Mouse (Mus musculus): Measurements from ENCODE around the gene Tec. TPM values are rescaled to one million over a fixed set of nuclear protein-coding genes. Genes with fewer than 3 reads are reported as not detected.
A peak's percentile ranks its signal among the peaks of the same experiment; 100 is the strongest.

Gene Tec
- polyA plus RNA-seq, 1 experiment from 2014 or later = 5.2 TPM

DNA sequence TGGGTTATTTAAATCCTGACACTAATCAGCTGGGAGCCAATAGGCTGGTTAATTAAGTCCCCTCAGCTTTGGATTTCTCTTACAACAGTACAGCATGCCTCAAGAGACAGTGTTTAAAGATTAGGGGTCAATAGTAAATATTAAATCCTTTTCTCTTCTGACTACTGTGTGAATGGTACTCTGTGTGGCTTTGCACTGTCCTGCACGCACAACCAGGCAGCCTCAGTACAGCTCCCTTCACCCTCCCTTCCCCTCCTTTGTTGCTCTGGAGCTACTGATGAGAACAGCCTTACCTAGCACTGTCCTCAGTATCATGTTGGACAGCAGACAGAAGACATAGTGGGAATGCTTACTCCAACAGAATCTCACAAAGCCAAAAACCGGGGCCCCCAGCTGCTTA lies 58.8 kb downstream of the Tec start:
- 79% methylated on average over 2 of the region's 2 CpGs for WGBS
- Histone ChIP-seq H3K36me3 (ENCODE audit: control insufficient read depth, insufficient read depth, low read length) (no peaks in the 10 kb centered on the region), H3K27me3 (ENCODE audit: control insufficient read depth, insufficient read depth, low read length) (no peaks in the 10 kb centered on the region), H3K27ac (ENCODE audit: low read length) (no peak overlapping the region), H3K4me3 (ENCODE audit: low read depth, low read length) (no peak overlapping the region), H3K4me1 (ENCODE audit: control insufficient read depth, insufficient read depth, low read length) (no peaks in the 10 kb centered on the region), H3K9ac (replicated peaks; ENCODE audit: low read depth, low read length) (no peak overlapping the region), H3K9me3 (ENCODE audit: control insufficient read depth, low read depth, low read length) (no peaks in the 10 kb centered on the region), H3K4me2 (replicated peaks; ENCODE audit: low read depth, low read length) (no peak overlapping the region)
- ATAC-seq (ENCODE audit: insufficient number of reproducible peaks, insufficient read depth, low FRiP score, low read depth) = no peak

DNA sequence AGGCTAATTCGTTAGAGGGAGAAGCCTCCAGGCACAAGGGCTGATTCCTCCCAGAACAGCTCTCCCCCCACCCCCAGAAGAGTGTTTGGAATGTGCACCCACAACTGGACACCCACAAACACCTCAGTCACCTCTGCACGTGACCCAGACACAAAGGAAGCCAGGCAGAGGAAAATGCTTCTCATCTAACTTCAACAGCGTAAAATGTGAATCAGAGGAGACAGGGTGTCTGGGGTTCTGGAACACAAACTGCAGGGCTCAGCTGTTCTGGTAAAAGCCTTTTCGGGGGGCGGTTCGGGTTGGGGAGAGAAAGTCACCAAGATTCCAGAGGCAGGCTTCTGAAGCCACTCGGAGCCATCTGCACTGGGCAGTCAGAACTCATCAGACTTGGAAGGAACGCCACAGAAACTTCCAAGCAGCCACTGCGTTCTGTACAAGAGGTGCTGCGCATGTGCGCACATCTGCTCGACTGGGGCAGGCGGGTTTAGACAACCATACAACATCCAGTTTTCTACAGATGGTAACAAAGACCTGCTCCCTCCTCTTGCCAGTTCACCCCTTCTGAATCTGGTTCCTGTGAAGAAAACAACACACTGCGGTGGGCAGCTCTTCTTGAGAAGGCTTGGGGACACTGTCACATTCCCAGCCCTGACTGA lies 59.7 kb downstream of the Tec start:
- Histone ChIP-seq H3K27me3 (ENCODE audit: control insufficient read depth, insufficient read depth, low read length) (no peaks in the 10 kb centered on the region), H3K4me1 (ENCODE audit: control insufficient read depth, insufficient read depth, low read length) (no peaks in the 10 kb centered on the region), H3K9me3 (ENCODE audit: control insufficient read depth, low read depth, low read length) (no peaks in the 10 kb centered on the region), H3K36me3 (ENCODE audit: control insufficient read depth, insufficient read depth, low read length) (no peaks in the 10 kb centered on the region), H3K4me2 (replicated peaks; ENCODE audit: low read depth, low read length) (no peak overlapping the region), H3K4me3 (ENCODE audit: low read depth, low read length) (no peak overlapping the region), H3K9ac (replicated peaks; ENCODE audit: low read depth, low read length) (no peak overlapping the region), H3K27ac (ENCODE audit: low read length) (no peak overlapping the region)
- no peak for ATAC-seq (ENCODE audit: insufficient number of reproducible peaks, insufficient read depth, low FRiP score, low read depth)
- 58% methylated on average over 14 of the region's 14 CpGs for WGBS

DNA sequence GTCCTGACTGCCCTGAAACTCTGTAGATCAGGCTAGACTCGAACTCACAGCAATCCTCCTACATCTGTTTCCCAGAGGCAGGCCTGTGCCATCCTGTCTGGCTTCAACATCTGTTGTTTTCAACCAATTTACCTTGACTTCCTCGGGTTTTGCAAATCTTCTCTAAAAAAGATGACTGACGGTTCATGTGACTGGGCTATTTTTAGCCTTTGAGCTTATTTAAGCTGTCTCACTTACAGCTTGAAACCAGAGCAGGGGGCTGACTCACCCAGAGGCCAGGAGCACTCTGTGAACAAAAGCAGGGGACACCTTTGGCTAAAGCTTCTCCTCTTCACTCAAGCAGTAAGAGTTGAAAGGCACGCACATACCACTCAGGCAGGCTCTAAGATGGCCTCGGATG lies 65.4 kb downstream of the Tec start:
- no peak for ATAC-seq (ENCODE audit: insufficient number of reproducible peaks, insufficient read depth, low FRiP score, low read depth)
- H3K9ac ChIP-seq (replicated peaks; ENCODE audit: low read depth, low read length) = no peak overlapping the region

DNA sequence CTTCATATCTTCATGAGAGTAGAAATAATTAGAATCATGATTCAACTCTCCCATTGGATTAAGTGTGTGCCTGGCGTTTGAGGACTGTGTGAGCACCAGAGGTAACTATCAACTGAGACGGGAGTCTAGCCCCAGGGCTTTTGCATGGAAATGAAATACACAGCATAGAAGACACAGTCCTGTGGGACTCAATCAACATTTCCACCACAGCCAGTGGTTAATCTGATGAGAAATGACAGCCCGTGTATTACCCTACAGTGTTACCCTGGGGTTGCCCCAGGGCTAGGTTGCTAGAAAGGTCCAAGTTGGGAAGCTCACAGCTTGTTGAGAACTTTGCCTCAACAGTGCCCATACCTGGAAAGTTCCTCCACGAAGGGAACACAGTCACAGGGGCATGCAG lies 69.7 kb downstream of the Tec start:
- WGBS = 81% methylated on average over 4 of the region's 4 CpGs

More for the DNA sequence above, 65.4 kb downstream of the Tec start:
- Histone ChIP-seq H3K4me2 (replicated peaks; ENCODE audit: low read depth, low read length) (no peak overlapping the region), H3K27me3 (ENCODE audit: control insufficient read depth, insufficient read depth, low read length) (no peaks in the 10 kb centered on the region), H3K4me3 (ENCODE audit: low read depth, low read length) (no peak overlapping the region), H3K36me3 (ENCODE audit: control insufficient read depth, insufficient read depth, low read length) (no peaks in the 10 kb centered on the region), H3K4me1 (ENCODE audit: control insufficient read depth, insufficient read depth, low read length) (no peaks in the 10 kb centered on the region), H3K27ac (ENCODE audit: low read length) (no peak overlapping the region), H3K9me3 (ENCODE audit: control insufficient read depth, low read depth, low read length) (no peaks in the 10 kb centered on the region)
- WGBS = 58% methylated on average over 5 of the region's 5 CpGs

DNA sequence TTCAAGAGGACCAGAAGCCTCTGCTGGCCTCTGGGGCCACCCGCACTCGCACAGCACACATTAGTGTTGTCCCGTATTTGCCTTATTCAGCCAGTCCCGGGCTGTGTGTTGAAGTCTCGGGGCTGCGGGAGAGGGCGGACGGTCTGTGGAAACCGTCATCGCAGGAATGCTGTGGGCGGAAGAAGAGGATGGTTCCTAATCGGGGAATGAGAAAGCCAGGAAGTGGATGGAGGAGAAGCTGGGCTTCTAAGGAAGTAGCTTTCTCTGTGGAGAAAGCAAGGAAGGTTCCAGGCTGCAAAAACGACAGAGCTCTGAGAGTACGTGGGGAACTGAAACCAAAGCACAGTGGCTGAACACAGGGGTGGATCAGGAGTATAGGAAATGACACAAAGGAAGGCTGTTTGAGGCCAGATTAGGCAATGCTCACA lies 72.1 kb downstream of the Tec start:
- Histone ChIP-seq H3K27ac (ENCODE audit: low read length) (no peak overlapping the region), H3K4me2 (replicated peaks; ENCODE audit: low read depth, low read length) (peak overlapping the region; percentile 28; the same call in 1 of the 2 replicates), H3K4me3 (ENCODE audit: low read depth, low read length) (peak overlapping the region; percentile 15; the same call in 1 of the 2 replicates), H3K27me3 (ENCODE audit: control insufficient read depth, insufficient read depth, low read length) (no peaks in the 10 kb centered on the region), H3K9me3 (ENCODE audit: control insufficient read depth, low read depth, low read length) (no peaks in the 10 kb centered on the region), H3K36me3 (ENCODE audit: control insufficient read depth, insufficient read depth, low read length) (no peaks in the 10 kb centered on the region), H3K9ac (replicated peaks; ENCODE audit: low read depth, low read length) (no peak overlapping the region), H3K4me1 (ENCODE audit: control insufficient read depth, insufficient read depth, low read length) (no peaks in the 10 kb centered on the region)
- ATAC-seq (ENCODE audit: insufficient number of reproducible peaks, insufficient read depth, low FRiP score, low read depth) = no peak
- 42% methylated on average over 14 of the region's 14 CpGs for WGBS

More for the DNA sequence above, 69.7 kb downstream of the Tec start:
- Histone ChIP-seq H3K4me3 (ENCODE audit: low read depth, low read length) (no peak overlapping the region), H3K9me3 (ENCODE audit: control insufficient read depth, low read depth, low read length) (no peaks in the 10 kb centered on the region), H3K4me2 (replicated peaks; ENCODE audit: low read depth, low read length) (no peak overlapping the region), H3K27me3 (ENCODE audit: control insufficient read depth, insufficient read depth, low read length) (no peaks in the 10 kb centered on the region), H3K4me1 (ENCODE audit: control insufficient read depth, insufficient read depth, low read length) (no peaks in the 10 kb centered on the region), H3K36me3 (ENCODE audit: control insufficient read depth, insufficient read depth, low read length) (no peaks in the 10 kb centered on the region), H3K9ac (replicated peaks; ENCODE audit: low read depth, low read length) (no peak overlapping the region), H3K27ac (ENCODE audit: low read length) (no peak overlapping the region)
- no peak for ATAC-seq (ENCODE audit: insufficient number of reproducible peaks, insufficient read depth, low FRiP score, low read depth)

DNA sequence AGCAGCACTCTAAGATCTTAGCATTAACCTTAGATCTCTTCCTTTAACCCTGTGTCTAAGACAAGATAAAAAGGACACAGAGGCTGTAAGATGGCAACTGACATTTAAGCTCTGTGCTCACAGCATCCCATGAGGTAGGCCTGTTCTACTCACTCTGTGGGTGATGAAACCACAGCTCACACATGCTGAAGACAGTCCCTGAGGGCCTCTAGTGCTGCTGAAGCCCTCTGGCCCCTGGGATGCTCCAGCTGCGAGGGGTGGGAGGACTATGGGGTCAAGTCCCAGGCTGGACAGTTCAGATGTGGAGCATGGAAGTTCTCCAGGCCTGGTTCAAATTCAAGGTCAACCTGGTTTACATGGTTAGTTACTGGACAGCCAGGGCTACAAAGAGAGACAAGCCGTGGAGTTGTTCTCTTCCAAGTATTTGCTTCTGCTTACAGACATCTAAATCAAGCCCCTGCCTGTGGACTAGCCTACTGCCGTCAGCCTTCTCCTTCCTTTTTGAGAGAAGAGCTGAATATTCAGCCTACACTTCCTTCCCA lies 74.9 kb downstream of the Tec start:
- H3K9me3 ChIP-seq (ENCODE audit: control insufficient read depth, low read depth, low read length) = no peaks in the 10 kb centered on the region
- no peaks in the 10 kb centered on the region for H3K4me1 ChIP-seq (ENCODE audit: control insufficient read depth, insufficient read depth, low read length)
- no peak overlapping the region for H3K4me3 ChIP-seq (ENCODE audit: low read depth, low read length)
- H3K4me2 ChIP-seq (replicated peaks; ENCODE audit: low read depth, low read length) = no peak overlapping the region
- H3K27ac ChIP-seq (ENCODE audit: low read length) = no peak overlapping the region
- 79% methylated on average over 3 of the region's 3 CpGs for WGBS
- no peaks in the 10 kb centered on the region for H3K27me3 ChIP-seq (ENCODE audit: control insufficient read depth, insufficient read depth, low read length)
- ATAC-seq (ENCODE audit: insufficient number of reproducible peaks, insufficient read depth, low FRiP score, low read depth) = no peak
- H3K9ac ChIP-seq (replicated peaks; ENCODE audit: low read depth, low read length) = no peak overlapping the region
- H3K36me3 ChIP-seq (ENCODE audit: control insufficient read depth, insufficient read depth, low read length) = no peaks in the 10 kb centered on the region

DNA sequence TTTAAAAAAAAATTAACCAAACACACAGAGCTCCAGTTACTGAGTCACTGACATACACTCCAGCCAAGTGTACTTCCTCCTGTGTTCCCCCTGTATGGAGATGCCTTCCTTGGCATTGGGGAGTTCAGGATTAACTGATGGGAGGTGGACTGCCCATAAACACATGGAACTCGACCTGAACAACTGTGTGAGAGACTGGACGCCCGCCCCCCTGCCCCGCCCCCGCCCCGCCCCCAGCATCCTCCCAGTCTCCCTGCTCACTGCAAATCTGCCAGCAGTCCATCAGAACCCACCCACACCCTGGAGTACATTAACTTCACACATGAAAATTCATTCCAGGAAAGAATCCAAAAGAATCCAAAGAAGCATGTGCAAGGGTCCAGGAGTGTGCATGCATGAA lies 76.5 kb downstream of the Tec start:
- H3K4me1 ChIP-seq (ENCODE audit: control insufficient read depth, insufficient read depth, low read length) = no peaks in the 10 kb centered on the region
- 3% methylated on average over 6 of the region's 6 CpGs for WGBS
- no peaks in the 10 kb centered on the region for H3K9me3 ChIP-seq (ENCODE audit: control insufficient read depth, low read depth, low read length)
- no peak overlapping the region for H3K27ac ChIP-seq (ENCODE audit: low read length)
- no peak overlapping the region for H3K4me2 ChIP-seq (replicated peaks; ENCODE audit: low read depth, low read length)
- H3K36me3 ChIP-seq (ENCODE audit: control insufficient read depth, insufficient read depth, low read length) = no peaks in the 10 kb centered on the region
- H3K4me3 ChIP-seq (ENCODE audit: low read depth, low read length) = no peak overlapping the region
- peak; percentile 58; the same call in 1 of the 2 replicates for ATAC-seq (ENCODE audit: insufficient number of reproducible peaks, insufficient read depth, low FRiP score, low read depth)
- no peaks in the 10 kb centered on the region for H3K27me3 ChIP-seq (ENCODE audit: control insufficient read depth, insufficient read depth, low read length)
- no peak overlapping the region for H3K9ac ChIP-seq (replicated peaks; ENCODE audit: low read depth, low read length)

DNA sequence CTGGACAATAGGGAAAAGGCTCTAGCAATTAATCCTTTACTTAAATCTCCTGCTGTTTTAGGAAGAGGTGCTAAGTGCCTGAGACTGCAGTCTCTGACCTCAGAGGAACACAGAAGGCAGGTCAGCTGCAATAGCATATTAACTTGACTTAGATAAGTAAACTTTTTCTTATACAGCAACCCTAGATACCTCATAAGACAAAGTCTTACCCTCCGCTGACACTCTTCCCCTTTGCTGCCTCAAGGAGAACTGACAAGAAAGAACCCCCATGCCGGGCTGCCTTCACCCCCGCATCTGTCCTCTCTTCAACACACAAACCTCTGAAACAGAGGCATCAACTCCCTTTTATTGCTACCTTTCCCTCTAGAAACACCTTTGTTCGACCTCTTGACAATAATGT lies 76.9 kb downstream of the Tec start:
- WGBS = 39% methylated on average over 4 of the region's 4 CpGs
- Histone ChIP-seq H3K4me3 (ENCODE audit: low read depth, low read length) (no peak overlapping the region), H3K4me1 (ENCODE audit: control insufficient read depth, insufficient read depth, low read length) (no peaks in the 10 kb centered on the region), H3K36me3 (ENCODE audit: control insufficient read depth, insufficient read depth, low read length) (no peaks in the 10 kb centered on the region), H3K9ac (replicated peaks; ENCODE audit: low read depth, low read length) (no peak overlapping the region), H3K27ac (ENCODE audit: low read length) (no peak overlapping the region), H3K9me3 (ENCODE audit: control insufficient read depth, low read depth, low read length) (no peaks in the 10 kb centered on the region), H3K27me3 (ENCODE audit: control insufficient read depth, insufficient read depth, low read length) (no peaks in the 10 kb centered on the region), H3K4me2 (replicated peaks; ENCODE audit: low read depth, low read length) (no peak overlapping the region)
- ATAC-seq (ENCODE audit: insufficient number of reproducible peaks, insufficient read depth, low FRiP score, low read depth) = no peak

DNA sequence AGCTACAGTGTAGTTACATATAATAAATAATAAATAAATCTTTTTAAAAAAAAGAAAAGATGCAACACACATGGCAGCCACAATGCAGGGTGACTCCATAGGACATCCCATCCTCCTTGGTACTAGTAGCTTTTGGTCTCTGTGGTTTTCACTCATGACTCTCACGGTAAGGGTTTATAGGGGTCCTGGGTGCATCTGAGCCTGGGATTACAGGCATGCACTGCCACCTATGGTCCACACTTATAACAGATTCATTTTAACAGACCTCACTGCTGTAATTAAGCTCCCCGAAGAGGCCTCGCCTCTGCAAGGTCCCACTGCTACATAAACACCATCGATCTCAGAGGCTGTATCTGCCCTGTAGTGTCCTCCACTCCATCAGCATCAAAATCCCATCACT lies 82.8 kb downstream of the Tec start:
- Histone ChIP-seq H3K27ac (ENCODE audit: low read length) (no peak overlapping the region), H3K4me3 (ENCODE audit: low read depth, low read length) (no peak overlapping the region), H3K27me3 (ENCODE audit: control insufficient read depth, insufficient read depth, low read length) (no peaks in the 10 kb centered on the region), H3K36me3 (ENCODE audit: control insufficient read depth, insufficient read depth, low read length) (no peaks in the 10 kb centered on the region), H3K4me1 (ENCODE audit: control insufficient read depth, insufficient read depth, low read length) (no peaks in the 10 kb centered on the region), H3K9ac (replicated peaks; ENCODE audit: low read depth, low read length) (no peak overlapping the region), H3K4me2 (replicated peaks; ENCODE audit: low read depth, low read length) (no peak overlapping the region), H3K9me3 (ENCODE audit: control insufficient read depth, low read depth, low read length) (no peaks in the 10 kb centered on the region)
- 32% methylated on average over 4 of the region's 4 CpGs for WGBS
- no peak for ATAC-seq (ENCODE audit: insufficient number of reproducible peaks, insufficient read depth, low FRiP score, low read depth)

Data from stomach, embryonic 14.5 days (tissue).